Mouse (Mus musculus): ENCODE results near the gene Fndc3b. TPM values are rescaled to one million over a fixed set of nuclear protein-coding genes. Genes with fewer than 3 reads are reported as not detected.

The Fndc3b gene
- polyA plus RNA-seq (2015; fragmentation: Illumina TruSeq; extraction: RNeasy Lipid Tissue Mini Kit (QIAGEN cat#74804); ENCODE audit: low read depth, low replicate concordance): 6.5 TPM

GRCm38 (mm10) chr3:27710648-27711428 is at the start of gene Fndc3b:
Fndc3b (minus strand) TSS chr3:27711307.

GRCm38 (mm10) chr3:27371276-27371621 is 339.9 kb downstream of the Fndc3b start, which contains the start of gene Ghsr:
Ghsr (plus strand) TSS chr3:27371351.

Other genes with a start within 250 kb of the Fndc3b start
- gene Tmem212, start 185.1 kb upstream of the Fndc3b start, polyA plus RNA-seq (2015; fragmentation: Illumina TruSeq; extraction: RNeasy Lipid Tissue Mini Kit (QIAGEN cat#74804); ENCODE audit: low read depth, low replicate concordance): 9.6 TPM
- 7.1 TPM for gene Pld1, start 227.4 kb upstream of the Fndc3b start, polyA plus RNA-seq (2015; fragmentation: Illumina TruSeq; extraction: RNeasy Lipid Tissue Mini Kit (QIAGEN cat#74804); ENCODE audit: low read depth, low replicate concordance)